Mouse (Mus musculus) lung, postnatal 0 days (tissue): ENCODE data around the gene March9. TPM values are rescaled to one million over a fixed set of nuclear protein-coding genes. Genes with fewer than 3 reads are reported as not detected.

Source experiments
- ATAC-seq: fragments of 200-750 bp; cut with Nextera tagmentation; 2 replicates; pipeline ENCODE4 v1.8.0; 2017; ENCODE audit warnings: moderate library complexity
- DNase-seq: peaks from one replicate; pipeline ENCODE4 v3.0.0-alpha.2; 2016; ENCODE audit warnings: low spot score
- H3K27ac ChIP-seq: fragments of 300-500 bp; sonication (generic); 2 replicates; pipeline ENCODE4 v1.5.1; 2014; ENCODE audit warnings: antibody characterized with exemption, mild to moderate bottlenecking, low read length, mixed read lengths
- H3K27me3 ChIP-seq: fragments of 300-500 bp; sonication (generic); replicated peaks from 2 replicates; pipeline ENCODE4 v1.6.1; 2014; ENCODE audit warnings: low read length, mixed read lengths; ENCODE audit not compliant: insufficient read depth
- H3K36me3 ChIP-seq: fragments of 300-500 bp; sonication (generic); 2 replicates; pipeline ENCODE4 v1.6.1; 2014; ENCODE audit warnings: low read length, mixed read lengths; ENCODE audit not compliant: insufficient read depth
- H3K4me1 ChIP-seq: fragments of 300-500 bp; sonication (generic); 2 replicates; pipeline ENCODE4 v1.6.1; 2014; ENCODE audit warnings: antibody characterized with exemption, low read depth, low read length, mixed read lengths; ENCODE audit not compliant: insufficient read depth
- H3K4me2 ChIP-seq: fragments of 300-500 bp; sonication (generic); replicated peaks from 2 replicates; pipeline ENCODE4 v1.6.1; 2014; ENCODE audit warnings: low read depth, mild to moderate bottlenecking, low read length, moderate library complexity, mixed read lengths
- H3K4me3 ChIP-seq: fragments of 300-500 bp; sonication (generic); 2 replicates; pipeline ENCODE4 v1.5.1; 2014; ENCODE audit warnings: low read depth, low read length
- H3K9ac ChIP-seq: fragments of 300-500 bp; sonication (generic); replicated peaks from 2 replicates; pipeline ENCODE4 v1.6.1; 2014; ENCODE audit warnings: low read depth, mild to moderate bottlenecking
- H3K9me3 ChIP-seq: fragments of 300-500 bp; sonication (generic); 2 replicates; pipeline ENCODE4 v1.6.1; 2016; ENCODE audit warnings: low read length, mixed read lengths
- CTCF ChIP-seq: IDR thresholded peaks from 2 replicates; pipeline ENCODE4 v1.5.1; 2016; ENCODE audit warnings: antibody characterized with exemption, mild to moderate bottlenecking
- EP300 ChIP-seq: IDR thresholded peaks from 2 replicates; pipeline ENCODE4 v1.6.1; 2016; ENCODE audit warnings: antibody characterized with exemption, mild to moderate bottlenecking, control low read depth
- WGBS: fragments of 180-500 bp; shearing (Covaris S2); extraction: QIAGEN DNeasy Blood & Tissue Kit; methylation state at CpG from one replicate; pipeline ENCODE4 v1.1.7; 2014; 5-methylcytosine and 5-hydroxymethylcytosine counted together
- polyA plus RNA-seq: library from polyadenylated mRNA; unstranded; fragments of >200 nt; fragmentation: Nextera tagmentation; extraction: Ambion mirVana; gene quantifications from 2 replicates; pipeline ENCODE4 v1.2.1, GENCODE M21; 2015

March9 gene
- polyA plus RNA-seq, 1 experiment from 2014 or later = 0.86 TPM

DNA sequence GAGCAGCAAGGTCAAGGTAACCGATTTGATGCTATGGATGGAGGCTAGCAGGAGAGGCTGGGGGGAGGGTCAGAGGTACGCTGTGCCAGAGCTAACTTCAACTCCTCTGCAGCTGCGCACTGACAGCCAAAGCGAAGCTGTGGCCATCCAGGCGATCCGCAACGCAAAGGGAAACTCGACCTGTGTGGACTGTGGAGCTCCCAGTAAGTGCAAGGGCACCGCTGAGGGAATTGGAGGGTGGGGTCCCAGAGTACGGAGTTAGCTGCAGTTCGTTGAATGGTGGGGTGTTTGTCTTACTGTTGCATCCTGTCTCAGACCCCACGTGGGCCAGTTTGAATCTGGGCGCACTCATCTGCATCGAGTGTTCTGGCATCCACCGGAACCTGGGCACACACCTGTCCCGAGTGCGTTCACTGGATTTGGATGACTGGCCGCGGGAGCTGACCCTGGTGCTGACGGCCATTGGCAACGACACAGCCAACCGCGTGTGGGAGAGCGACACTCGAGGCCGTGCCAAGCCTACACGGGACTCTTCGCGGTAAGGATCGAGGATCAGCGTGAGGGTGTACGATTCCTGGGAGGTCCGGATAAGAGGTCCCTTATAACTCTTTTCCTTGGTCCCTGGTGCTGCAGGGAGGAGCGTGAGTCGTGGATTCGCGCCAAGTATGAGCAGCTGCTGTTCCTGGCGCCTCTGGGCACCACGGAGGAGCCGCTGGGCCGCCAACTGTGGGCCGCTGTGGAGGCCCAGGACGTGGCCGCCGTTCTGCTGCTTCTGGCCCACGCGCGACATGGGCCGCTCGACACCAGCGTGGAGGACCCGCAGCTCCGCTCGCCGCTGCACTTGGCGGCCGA lies 30.8 kb upstream of the March9 start:
- peak overlapping the region; percentile 47 for H3K4me2 ChIP-seq
- H3K27ac ChIP-seq = no peak overlapping the region
- H3K4me3 ChIP-seq = peak overlapping the region; percentile 15; the same call in 1 of the 2 replicates
- H3K27me3 ChIP-seq = peaks cover 32% of the 10 kb centered on the region
- WGBS = 16% methylated on average over 52 of the region's 57 CpGs
- ATAC-seq (peak; percentile 51), DNase-seq (peak; percentile 59)
- H3K9me3 ChIP-seq = no peaks in the 10 kb centered on the region
- H3K36me3 ChIP-seq = no peaks in the 10 kb centered on the region
- H3K9ac ChIP-seq = no peak overlapping the region
- no peak for TF ChIP-seq CTCF
- no peak for TF ChIP-seq EP300
- H3K4me1 ChIP-seq = peaks cover 13% of the 10 kb centered on the region; the same call in 1 of the 2 replicates

DNA sequence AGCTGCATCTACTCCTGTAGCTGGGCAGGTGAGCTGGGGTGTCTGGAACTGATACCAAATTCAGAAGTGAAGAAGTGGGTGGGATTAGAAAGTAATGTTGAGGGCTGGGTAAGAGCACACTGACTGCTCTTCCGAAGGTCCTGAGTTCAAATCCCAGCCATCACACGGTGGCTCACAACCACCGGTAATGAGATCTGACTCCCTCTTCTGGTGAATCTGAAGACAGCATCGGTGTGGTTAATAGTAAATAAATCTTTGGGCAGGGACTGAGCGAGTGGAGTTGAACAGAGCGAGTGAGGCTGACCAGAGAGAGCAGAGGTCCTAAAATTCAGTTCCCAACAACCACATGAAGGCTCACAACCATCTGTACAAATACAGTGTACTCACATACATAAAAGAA lies 25.6 kb upstream of the March9 start:
- WGBS = 55% methylated on average over 6 of the region's 6 CpGs

DNA sequence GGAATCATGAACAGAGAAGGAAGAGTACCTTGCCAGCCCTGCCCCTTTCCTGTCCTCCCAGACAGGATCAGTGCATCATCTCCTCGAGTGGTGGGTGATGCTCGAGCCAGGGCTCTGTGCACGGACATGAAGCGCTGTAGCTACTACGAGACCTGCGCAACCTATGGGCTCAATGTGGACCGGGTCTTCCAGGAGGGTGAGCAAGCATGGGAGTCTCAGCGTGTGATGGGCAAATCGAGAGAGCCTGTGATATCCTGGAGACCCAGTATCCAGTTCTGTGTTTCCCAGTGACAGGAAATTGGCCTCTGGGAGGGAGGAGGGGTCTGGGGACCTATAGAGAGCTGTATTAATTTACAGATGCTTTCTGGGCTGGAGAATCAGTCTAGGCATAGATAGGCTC lies 25.1 kb upstream of the March9 start:
- no peak for ATAC-seq

More for the DNA sequence above, 25.6 kb upstream of the March9 start:
- DNase-seq (no peak), ATAC-seq (no peak)
- Histone ChIP-seq H3K9me3 (no peaks in the 10 kb centered on the region), H3K4me2 (no peak overlapping the region), H3K4me1 (peaks cover 2% of the 10 kb centered on the region; the same call in 1 of the 2 replicates), H3K4me3 (no peak overlapping the region), H3K27me3 (peaks cover 41% of the 10 kb centered on the region), H3K9ac (no peak overlapping the region), H3K36me3 (no peaks in the 10 kb centered on the region), H3K27ac (no peak overlapping the region)
- TF ChIP-seq EP300 (no peak), CTCF (no peak; the same call in 1 of the 2 replicates)

DNA sequence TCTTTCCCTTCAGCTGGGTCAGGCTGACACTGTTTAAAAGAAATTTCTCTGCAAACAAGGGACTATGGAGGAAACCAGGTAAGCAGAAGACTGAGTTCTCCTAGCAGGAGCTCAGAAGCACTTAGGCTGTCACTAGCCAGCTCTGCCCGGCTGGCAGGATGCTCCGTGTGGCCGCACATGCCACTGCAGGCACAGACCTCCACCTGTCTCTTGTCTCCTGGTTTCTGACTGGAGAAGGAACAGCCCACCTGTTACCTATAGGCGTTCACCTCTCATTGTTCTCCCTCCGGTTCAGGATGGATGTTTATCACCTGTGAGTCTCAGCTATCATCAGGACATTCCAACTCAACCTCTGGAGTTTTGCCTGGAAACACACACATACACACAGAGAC lies 23.9 kb upstream of the March9 start:
- no peak overlapping the region for H3K4me3 ChIP-seq
- 37% methylated on average over 5 of the region's 5 CpGs for WGBS
- ATAC-seq (no peak), DNase-seq (no peak)
- no peak overlapping the region for H3K9ac ChIP-seq
- H3K9me3 ChIP-seq = no peaks in the 10 kb centered on the region
- H3K27me3 ChIP-seq = peaks cover 45% of the 10 kb centered on the region
- H3K36me3 ChIP-seq = no peaks in the 10 kb centered on the region
- peaks cover 10% of the 10 kb centered on the region for H3K4me1 ChIP-seq
- no peak overlapping the region for H3K27ac ChIP-seq
- H3K4me2 ChIP-seq = no peak overlapping the region
- no peak for TF ChIP-seq EP300
- peak; percentile 11; the same call in 1 of the 2 replicates for TF ChIP-seq CTCF

More for the DNA sequence above, 25.1 kb upstream of the March9 start:
- no peaks in the 10 kb centered on the region for H3K36me3 ChIP-seq
- peaks cover 2% of the 10 kb centered on the region for H3K4me1 ChIP-seq
- H3K4me3 ChIP-seq = no peak overlapping the region
- peaks cover 41% of the 10 kb centered on the region for H3K27me3 ChIP-seq
- TF ChIP-seq EP300 = no peak
- 74% methylated on average over 9 of the region's 9 CpGs for WGBS
- no peak overlapping the region for H3K27ac ChIP-seq
- DNase-seq = no peak
- H3K9me3 ChIP-seq = no peaks in the 10 kb centered on the region
- H3K9ac ChIP-seq = no peak overlapping the region
- H3K4me2 ChIP-seq = no peak overlapping the region

DNA sequence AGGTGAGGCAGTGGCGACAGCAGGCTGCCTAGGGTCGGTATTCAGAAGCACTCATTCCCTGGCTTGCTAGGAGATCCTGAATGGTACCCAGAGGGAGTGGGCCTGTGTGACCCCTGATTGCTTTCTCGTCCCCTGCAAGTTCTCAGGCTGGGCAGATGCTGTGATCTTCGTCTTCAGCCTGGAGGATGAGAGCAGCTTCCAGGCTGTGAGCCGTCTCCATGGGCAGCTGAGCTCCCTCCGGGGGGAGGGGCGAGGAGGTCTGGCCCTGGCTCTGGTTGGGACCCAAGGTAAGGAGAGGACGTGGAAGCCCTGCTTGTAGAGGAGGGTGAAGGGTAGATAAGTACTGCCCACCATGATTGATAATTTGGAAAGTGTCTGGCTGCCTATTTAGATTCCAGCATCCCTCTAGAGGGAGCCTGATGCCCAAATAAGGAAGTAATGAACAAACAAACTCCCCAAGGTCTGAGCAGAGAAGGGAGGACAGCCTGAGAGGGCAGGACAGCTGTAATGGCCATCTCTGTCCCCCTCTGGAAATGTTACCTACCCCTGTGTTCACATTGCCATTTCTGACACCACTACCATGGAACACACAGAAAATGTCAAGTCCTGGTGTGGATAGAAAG lies 23.4 kb upstream of the March9 start:
- TF ChIP-seq CTCF (no peak), EP300 (no peak)
- peaks cover 10% of the 10 kb centered on the region for H3K4me1 ChIP-seq
- H3K9ac ChIP-seq = no peak overlapping the region
- peaks cover 50% of the 10 kb centered on the region for H3K27me3 ChIP-seq
- H3K4me2 ChIP-seq = no peak overlapping the region
- no peak overlapping the region for H3K4me3 ChIP-seq
- 26% methylated on average over 8 of the region's 8 CpGs for WGBS
- DNase-seq = no peak
- no peaks in the 10 kb centered on the region for H3K9me3 ChIP-seq
- H3K27ac ChIP-seq = no peak overlapping the region
- no peak for ATAC-seq
- no peaks in the 10 kb centered on the region for H3K36me3 ChIP-seq

DNA sequence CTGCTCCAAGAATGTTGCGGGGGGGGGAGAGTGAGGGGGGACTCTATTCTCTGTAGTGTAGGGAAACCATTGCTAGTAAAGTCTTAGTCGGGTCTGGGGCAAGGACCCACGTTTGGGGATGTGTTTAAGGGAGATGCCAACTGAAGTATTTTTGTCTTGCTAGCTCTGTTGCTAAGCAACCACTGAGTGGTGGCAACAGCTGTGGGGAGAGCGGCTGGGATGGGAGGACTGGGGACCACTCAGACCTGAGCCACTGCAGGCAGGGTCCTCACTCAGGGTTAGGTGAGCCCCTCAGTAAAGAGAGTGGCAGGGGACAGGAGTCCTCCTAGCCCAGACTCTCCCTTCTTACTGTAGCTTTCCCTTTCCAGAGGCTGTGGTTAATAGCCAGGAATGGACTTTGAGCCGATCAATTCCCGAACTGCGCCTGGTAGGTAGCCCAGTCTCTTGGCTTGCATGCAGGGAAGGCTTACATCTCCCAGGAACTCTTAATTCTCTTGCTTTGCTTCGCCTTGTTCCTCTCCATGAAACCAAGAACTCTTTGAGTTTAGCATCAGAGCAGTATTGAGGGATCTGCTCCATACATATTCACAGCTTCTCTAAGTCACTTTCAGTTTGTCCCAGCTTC lies 22.1 kb upstream of the March9 start:
- H3K4me1 ChIP-seq = peaks cover 10% of the 10 kb centered on the region
- ATAC-seq (no peak), DNase-seq (no peak)
- no peaks in the 10 kb centered on the region for H3K36me3 ChIP-seq
- no peak for TF ChIP-seq CTCF
- TF ChIP-seq EP300 = no peak
- no peak overlapping the region for H3K4me2 ChIP-seq
- H3K9ac ChIP-seq = no peak overlapping the region
- 23% methylated on average over 8 of the region's 8 CpGs for WGBS
- 0 out of 2 replicates have a peak overlapping the region, but pooled peaks have one; percentile 23 for H3K4me3 ChIP-seq
- no peak overlapping the region for H3K27ac ChIP-seq
- no peaks in the 10 kb centered on the region for H3K9me3 ChIP-seq
- peaks cover 61% of the 10 kb centered on the region for H3K27me3 ChIP-seq
